In genomic region chr3:68064731-68065130, GRCm38 (mm10) we compare ENCODE assay signal across 10 mouse cellular contexts. TPM values are rescaled to one million over a fixed set of nuclear protein-coding genes. Genes with fewer than 3 reads are reported as not detected.
DNase-seq lines count a peak whose midpoint lies in the region; ATAC-seq lines count a peak whose summit lies in the region.
"Had no signal": no experiment of that assay in that cellular context is flagged by ENCODE, and none has a peak within 500 bp of the region (broad histone marks: within the 10 kb centered on the region; RNA-seq: fewer than 3 reads in every experiment).

Gene Schip1 (plus strand): TSS chr3:68064802.

- no peak within 1 kb of the TSS for H3K4me2 ChIP-seq in heart, embryonic 13.5 days
- H3K4me2 ChIP-seq in kidney, embryonic 16.5 days (replicated peaks; ENCODE audit: low read depth, low read length) = no peak within 1 kb of the TSS
- H3K4me2 ChIP-seq in lung, embryonic 16.5 days (ENCODE audit: low read depth, low read length) = no peak within 1 kb of the TSS
- H3K4me2 ChIP-seq in stomach, embryonic 14.5 days (replicated peaks; ENCODE audit: low read depth, low read length) = no peak within 1 kb of the TSS
- H3K4me2 ChIP-seq: liver, embryonic 15.5 days had no signal

- no peak within 1 kb of the TSS for H3K4me3 ChIP-seq in heart, embryonic 13.5 days
- H3K4me3 ChIP-seq in kidney, embryonic 16.5 days (ENCODE audit: low read length) = no peak within 1 kb of the TSS
- no peak within 1 kb of the TSS for H3K4me3 ChIP-seq in lung, embryonic 16.5 days (ENCODE audit: low read length)
- H3K4me3 ChIP-seq in stomach, embryonic 14.5 days (ENCODE audit: low read depth, low read length) = no peak within 1 kb of the TSS
- H3K4me3 ChIP-seq: liver, embryonic 15.5 days had no signal

- H3K4me1 ChIP-seq in heart, embryonic 13.5 days = no peaks in the 10 kb centered on the region
- H3K4me1 ChIP-seq in kidney, embryonic 16.5 days (ENCODE audit: insufficient read depth, low read length) = no peaks in the 10 kb centered on the region
- H3K4me1 ChIP-seq in lung, embryonic 16.5 days (replicated peaks; ENCODE audit: control insufficient read depth, insufficient read depth, low read length) = no peaks in the 10 kb centered on the region
- no peaks in the 10 kb centered on the region for H3K4me1 ChIP-seq in stomach, embryonic 14.5 days (ENCODE audit: control insufficient read depth, insufficient read depth, low read length)
- H3K4me1 ChIP-seq: liver, embryonic 15.5 days had no signal

- H3K27ac ChIP-seq in heart, embryonic 13.5 days (replicated peaks) = no peak within 1 kb of the TSS
- H3K27ac ChIP-seq in kidney, embryonic 16.5 days (ENCODE audit: low read length) = no peak within 1 kb of the TSS
- no peak within 1 kb of the TSS for H3K27ac ChIP-seq in lung, embryonic 16.5 days (ENCODE audit: low read length)
- H3K27ac ChIP-seq in stomach, embryonic 14.5 days (ENCODE audit: low read length) = no peak within 1 kb of the TSS
- H3K27ac ChIP-seq: liver, embryonic 15.5 days had no signal

- H3K36me3 ChIP-seq in heart, embryonic 13.5 days = no peaks in the 10 kb centered on the region
- no peaks in the 10 kb centered on the region for H3K36me3 ChIP-seq in kidney, embryonic 16.5 days (ENCODE audit: insufficient read depth, low read length)
- no peaks in the 10 kb centered on the region for H3K36me3 ChIP-seq in lung, embryonic 16.5 days (ENCODE audit: control insufficient read depth, insufficient read depth, low read length)
- no peaks in the 10 kb centered on the region for H3K36me3 ChIP-seq in stomach, embryonic 14.5 days (ENCODE audit: control insufficient read depth, insufficient read depth, low read length)
- H3K36me3 ChIP-seq: liver, embryonic 15.5 days had no signal

- ATAC-seq in heart, embryonic 13.5 days (ENCODE audit: extremely low read depth, insufficient number of reproducible peaks, low FRiP score, low TSS enrichment) = no peak
- no peak for ATAC-seq in kidney, embryonic 16.5 days (ENCODE audit: low FRiP score, low TSS enrichment)
- ATAC-seq in lung, embryonic 16.5 days (ENCODE audit: low read depth) = no peak
- ATAC-seq in stomach, embryonic 14.5 days (ENCODE audit: insufficient number of reproducible peaks, insufficient read depth, low FRiP score, low read depth) = no peak

- H3K27me3 ChIP-seq in heart, embryonic 13.5 days (replicated peaks) = 0 out of 2 replicates have a peak, but pooled peaks cover 3% of the 10 kb centered on the region
- no peaks in the 10 kb centered on the region for H3K27me3 ChIP-seq in kidney, embryonic 16.5 days (ENCODE audit: insufficient read depth, low read length)
- no peaks in the 10 kb centered on the region for H3K27me3 ChIP-seq in lung, embryonic 16.5 days (ENCODE audit: control insufficient read depth, insufficient read depth, low read depth, low read length)
- no peaks in the 10 kb centered on the region for H3K27me3 ChIP-seq in stomach, embryonic 14.5 days (ENCODE audit: control insufficient read depth, insufficient read depth, low read length)
- H3K27me3 ChIP-seq: CH12.LX; liver, embryonic 15.5 days had no signal

- DNase-seq in layer of hippocampus, adult 18-20 months (ENCODE audit: low spot score in 2 of 2) = no peak
- no peak for DNase-seq in layer of hippocampus, adult 9-11 months
- peak; percentile 59 for DNase-seq in embryo, embryonic 9.5 days (ENCODE audit: extremely low spot score)
- DNase-seq in cerebellum, adult 18-20 months = no peak

- H3K9ac ChIP-seq in heart, embryonic 13.5 days = no peak within 1 kb of the TSS
- no peak within 1 kb of the TSS for H3K9ac ChIP-seq in kidney, embryonic 16.5 days (replicated peaks; ENCODE audit: low read length)
- no peak within 1 kb of the TSS for H3K9ac ChIP-seq in lung, embryonic 16.5 days (ENCODE audit: low read length)
- no peak within 1 kb of the TSS for H3K9ac ChIP-seq in stomach, embryonic 14.5 days (replicated peaks; ENCODE audit: low read depth, low read length)
- H3K9ac ChIP-seq: liver, embryonic 15.5 days had no signal

- 28% methylated on average over 12 of the region's 12 CpGs for WGBS in heart, embryonic 13.5 days
- 37% methylated on average over 12 of the region's 12 CpGs for WGBS in kidney, embryonic 16.5 days
- WGBS in lung, embryonic 16.5 days = 16% methylated on average over 12 of the region's 12 CpGs
- 31% methylated on average over 12 of the region's 12 CpGs for WGBS in stomach, embryonic 14.5 days

- H3K9me3 ChIP-seq in heart, embryonic 13.5 days = no peaks in the 10 kb centered on the region
- no peaks in the 10 kb centered on the region for H3K9me3 ChIP-seq in kidney, embryonic 16.5 days (ENCODE audit: low read length)
- no peaks in the 10 kb centered on the region for H3K9me3 ChIP-seq in lung, embryonic 16.5 days (ENCODE audit: control insufficient read depth, low read length)
- no peaks in the 10 kb centered on the region for H3K9me3 ChIP-seq in stomach, embryonic 14.5 days (ENCODE audit: control insufficient read depth, low read depth, low read length)
- H3K9me3 ChIP-seq: liver, embryonic 15.5 days had no signal

RNA-seq across cellular contexts. Expression of gene Schip1, which starts in this region (rescaled TPM):
- total RNA-seq in layer of hippocampus, adult 18-20 months (2021) = 100 to 1,000 TPM; 284 to 288 TPM
- polyA plus RNA-seq in heart, embryonic 13.5 days (2015; fragmentation: Nextera tagmentation; extraction: Ambion mirVana) = 52.4 and 63.4 TPM in 2 replicates
- polyA plus RNA-seq in kidney, embryonic 16.5 days (2015; fragmentation: Nextera tagmentation; extraction: Ambion mirVana) = 48.9 and 49.7 TPM in 2 replicates
- 29.1 and 31.2 TPM in 2 replicates for polyA plus RNA-seq in lung, embryonic 16.5 days (2015; fragmentation: Nextera tagmentation; extraction: Ambion mirVana)
- 47.2 and 52.7 TPM in 2 replicates for polyA plus RNA-seq in stomach, embryonic 14.5 days (2014; fragmentation: Nextera tagmentation; extraction: Ambion mirVana)
